Mouse (Mus musculus) spleen, postnatal 0 days (tissue): ENCODE results near the gene 4930480E11Rik. TPM values are rescaled to one million over a fixed set of nuclear protein-coding genes. Genes with fewer than 3 reads are reported as not detected.

Source experiments
- polyA plus RNA-seq: library from polyadenylated mRNA; unstranded; fragments of >200 nt; fragmentation: Nextera tagmentation; extraction: Ambion mirVana; gene quantifications from 2 replicates; pipeline ENCODE4 v1.2.1, GENCODE M21; 2015

4930480E11Rik gene
- polyA plus RNA-seq, result not detected in 2 replicates

DNA sequence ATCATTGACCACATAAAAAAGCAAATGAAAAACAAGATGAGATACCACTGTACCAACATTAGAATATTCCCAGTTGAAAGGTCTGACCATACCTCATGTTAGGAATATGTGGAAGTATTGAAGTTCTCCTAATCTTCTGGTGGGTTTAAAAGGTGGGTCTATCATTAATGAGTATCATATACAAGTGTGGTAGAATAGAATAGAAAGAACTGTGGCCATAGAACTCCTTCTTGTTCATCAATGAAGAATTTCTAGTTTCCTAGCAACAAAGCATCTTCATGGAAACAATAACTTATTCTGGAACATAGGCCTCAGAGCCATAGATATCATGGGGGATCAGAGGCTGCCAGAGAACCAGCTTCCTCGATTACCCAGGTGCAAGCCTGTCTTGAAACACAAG, at the start of gene 4930480E11Rik:
Gene 4930480E11Rik (plus strand): TSS at position 301 of the 400 bp plus-strand sequence.

Other genes starting within 250 kb of the 4930480E11Rik start
- not detected in 2 replicates for gene Gm5938, start 244.2 kb upstream of the 4930480E11Rik start, polyA plus RNA-seq
- gene Obp1b, start 182.9 kb upstream of the 4930480E11Rik start, polyA plus RNA-seq, result not detected in 2 replicates
- not detected in 2 replicates for gene Gm14743, start 123.7 kb upstream of the 4930480E11Rik start, polyA plus RNA-seq
- gene Prrg1, start 214.3 kb downstream of the 4930480E11Rik start, polyA plus RNA-seq, result 2.7 and 2.8 TPM in 2 replicates